Mouse (Mus musculus) erythroblast, embryonic 14.5 days (primary cell): Measurements from ENCODE around the gene Rara. TPM values are rescaled to one million over a fixed set of nuclear protein-coding genes. Genes with fewer than 3 reads are reported as not detected.

Experiments
- H3K27me3 ChIP-seq: 2 replicates; pipeline ENCODE4 v1.6.1; 2012; ENCODE audit warnings: inconsistent platforms; ENCODE audit not compliant: control insufficient read depth
- H3K36me3 ChIP-seq: 2 replicates; pipeline ENCODE4 v1.6.1; 2012; ENCODE audit warnings: mild to moderate bottlenecking, inconsistent platforms; ENCODE audit not compliant: control insufficient read depth
- H3K4me1 ChIP-seq: 2 replicates; pipeline ENCODE4 v1.6.1; 2012; ENCODE audit warnings: inconsistent platforms; ENCODE audit not compliant: control insufficient read depth
- H3K4me3 ChIP-seq: replicated peaks from 2 replicates; pipeline ENCODE3; 2012; ENCODE audit warnings: moderate library complexity, mild to moderate bottlenecking, inconsistent platforms
- H3K9me3 ChIP-seq: 2 replicates; pipeline ENCODE4 v1.6.1; 2012; ENCODE audit warnings: low read length, inconsistent platforms, mixed read lengths; ENCODE audit not compliant: control insufficient read depth
- GATA1 ChIP-seq: IDR thresholded peaks from 2 replicates; pipeline ENCODE4 v1.6.1; 2012; ENCODE audit warnings: low read length, inconsistent platforms, mixed read lengths
- TAL1 ChIP-seq: IDR thresholded peaks from 3 replicates; pipeline ENCODE4 v1.6.1; 2012; ENCODE audit warnings: low read length, inconsistent platforms, mixed read lengths
- polyA plus RNA-seq: library from polyadenylated mRNA; stranded (reverse); fragments of >175 nt; gene quantifications from 2 replicates; pipeline ENCODE4 v1.2.3, GENCODE M21; 2012

Gene Rara
- polyA plus RNA-seq, 1 experiment, result 0.20 TPM

DNA sequence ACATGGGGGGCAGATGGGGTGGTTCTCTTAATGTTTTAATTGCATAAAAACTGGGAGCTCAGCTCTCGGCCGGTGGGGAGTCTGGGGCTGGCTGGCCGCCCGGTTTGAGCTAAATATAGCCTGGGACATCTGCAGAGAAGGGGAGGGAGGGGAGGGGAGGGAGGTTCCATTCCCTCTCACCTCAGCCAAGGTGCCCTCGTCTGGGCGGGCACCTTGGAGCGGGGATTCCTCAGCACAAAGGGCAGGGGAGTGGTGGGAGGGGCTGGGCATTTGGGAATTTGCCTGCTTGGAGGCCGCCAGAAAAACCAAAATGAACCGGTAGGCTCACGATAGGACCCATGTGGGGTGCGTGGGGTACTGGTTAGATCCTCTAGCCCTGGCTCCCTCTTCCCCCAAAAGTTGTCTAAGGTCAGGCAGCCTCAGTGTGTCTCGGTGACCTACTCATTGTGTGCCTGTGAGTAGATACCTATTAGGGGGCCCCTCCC is 13.8 kb downstream of the Rara start:
- Histone ChIP-seq H3K9me3 (no peaks in the 10 kb centered on the region; the same call in 1 of the 2 replicates), H3K4me3 (peak overlapping the region; percentile 62), H3K27me3 (peaks cover 57% of the 10 kb centered on the region), H3K4me1 (peaks cover 46% of the 10 kb centered on the region), H3K36me3 (no peaks in the 10 kb centered on the region)
- TF ChIP-seq TAL1 (no peak), GATA1 (no peak)

DNA sequence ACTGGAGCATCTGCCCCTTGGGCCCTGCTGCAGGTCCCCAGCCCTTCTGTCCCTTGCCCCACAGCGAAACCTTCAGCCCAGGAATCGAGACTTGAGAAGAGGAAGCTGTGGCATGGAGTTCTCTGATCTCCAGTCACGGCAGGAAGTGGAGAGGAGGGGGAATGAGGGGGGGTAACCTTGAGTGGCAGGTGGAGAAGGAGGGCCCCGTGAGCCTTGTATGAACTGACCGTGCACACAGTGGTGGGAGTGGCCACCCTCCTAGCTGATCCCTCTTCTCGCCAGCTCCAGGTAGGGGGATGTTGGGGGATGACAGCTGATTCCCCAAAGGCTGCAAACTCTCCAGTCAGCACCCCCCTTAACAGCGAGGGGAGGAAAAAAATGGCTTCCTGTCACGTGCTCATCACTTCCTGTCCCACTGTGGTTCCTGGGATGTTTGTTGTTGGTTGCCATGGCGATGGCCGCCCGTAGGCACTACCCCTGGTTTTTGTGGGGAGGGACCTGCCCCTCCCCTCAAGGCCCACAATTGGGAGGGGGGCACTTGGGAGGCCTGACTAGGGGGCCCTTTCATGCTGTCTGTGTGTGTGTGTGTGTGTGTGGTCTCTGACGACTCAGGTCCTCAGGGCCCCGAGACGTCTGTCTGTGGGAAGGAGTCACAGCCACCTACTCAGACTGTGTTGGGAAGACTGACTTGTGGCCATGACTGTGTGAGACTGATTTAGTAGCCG is 14.4 kb downstream of the Rara start:
- no peak for TF ChIP-seq GATA1
- TF ChIP-seq TAL1, result no peak
- peaks cover 51% of the 10 kb centered on the region for H3K27me3 ChIP-seq

DNA sequence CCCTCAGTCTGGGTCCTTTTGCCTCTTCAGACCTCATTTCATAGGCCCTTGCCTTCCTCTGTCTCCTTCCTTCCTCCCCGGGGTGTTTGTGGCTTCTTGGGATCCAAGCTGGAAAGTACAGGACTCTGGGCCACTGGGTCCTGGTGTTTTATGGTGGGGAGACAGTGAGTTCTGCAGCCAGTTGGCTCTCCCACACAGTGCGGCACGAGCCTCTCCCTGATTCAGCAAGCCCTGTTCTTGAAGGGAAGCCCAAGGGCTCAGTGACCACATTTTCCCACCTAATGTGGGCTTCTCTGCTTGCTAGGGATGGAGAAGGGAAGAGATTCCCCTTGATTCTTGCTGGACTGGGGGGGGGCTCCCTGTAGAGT is 14.9 kb downstream of the Rara start:
- H3K27me3 ChIP-seq, result peaks cover 45% of the 10 kb centered on the region
- H3K36me3 ChIP-seq, result no peaks in the 10 kb centered on the region
- H3K4me1 ChIP-seq, result peaks cover 38% of the 10 kb centered on the region
- H3K9me3 ChIP-seq, result no peaks in the 10 kb centered on the region; the same call in 1 of the 2 replicates
- peak overlapping the region; percentile 62 for H3K4me3 ChIP-seq
- TF ChIP-seq GATA1 (no peak), TAL1 (no peak)

More for the DNA sequence above, 14.4 kb downstream of the Rara start:
- Histone ChIP-seq H3K4me3 (peak overlapping the region; percentile 62), H3K9me3 (no peaks in the 10 kb centered on the region; the same call in 1 of the 2 replicates), H3K36me3 (no peaks in the 10 kb centered on the region), H3K4me1 (peaks cover 41% of the 10 kb centered on the region)

DNA sequence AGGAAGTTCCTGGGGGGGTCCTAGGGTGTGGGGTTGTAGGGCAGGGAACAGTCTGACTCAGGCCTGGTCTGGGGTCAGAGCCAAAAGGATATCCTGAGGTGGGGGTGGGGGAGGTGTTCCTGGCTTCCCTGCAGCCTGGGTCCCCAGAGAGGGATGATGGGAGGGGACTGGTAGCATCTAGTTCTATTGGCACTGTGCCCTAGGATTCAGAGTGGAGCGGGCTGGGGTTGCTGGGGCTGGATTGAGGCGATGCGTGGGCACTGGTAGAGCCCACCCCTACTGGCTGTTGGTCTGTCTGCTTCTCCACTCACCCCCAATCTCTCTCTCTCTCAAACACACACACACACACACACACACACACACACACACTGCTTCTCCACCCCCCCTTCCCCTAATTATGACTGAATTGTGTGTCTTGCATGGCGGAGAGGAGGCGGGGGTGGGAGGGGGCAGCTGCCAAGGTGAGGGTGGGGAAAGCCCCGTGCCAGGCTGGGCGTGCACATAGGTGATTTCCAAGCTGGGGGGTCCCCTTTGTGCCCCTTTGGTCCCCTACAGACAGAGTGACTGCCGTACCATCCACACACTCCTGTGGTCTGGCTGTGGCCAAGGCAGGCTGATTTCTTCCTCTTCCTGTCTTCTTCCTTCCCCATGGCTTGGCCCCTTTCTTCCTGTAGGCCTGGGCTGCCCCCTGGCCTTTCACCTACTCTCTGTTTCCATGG is 15.5 kb downstream of the Rara start:
- Histone ChIP-seq H3K4me3 (no peak overlapping the region), H3K36me3 (no peaks in the 10 kb centered on the region), H3K27me3 (peaks cover 42% of the 10 kb centered on the region), H3K4me1 (peaks cover 38% of the 10 kb centered on the region), H3K9me3 (no peaks in the 10 kb centered on the region)
- TF ChIP-seq GATA1 (no peak), TAL1 (no peak)

- Histone ChIP-seq H3K4me1 (peaks cover 38% of the 10 kb centered on the region), H3K36me3 (no peaks in the 10 kb centered on the region)
These were observed 16.3 kb downstream of the Rara start for GRCm38 (mm10) chr11:98943741-98944461.

GRCm38 (mm10) chr11:98944897-98945604 is 17.4 kb downstream of the Rara start:
- TF ChIP-seq TAL1 (no peak), GATA1 (no peak)
- Histone ChIP-seq H3K4me1 (peaks cover 41% of the 10 kb centered on the region), H3K36me3 (no peaks in the 10 kb centered on the region), H3K4me3 (no peak overlapping the region), H3K27me3 (peaks cover 27% of the 10 kb centered on the region), H3K9me3 (no peaks in the 10 kb centered on the region)

More at GRCm38 (mm10) chr11:98943741-98944461, 16.3 kb downstream of the Rara start:
- H3K4me3 ChIP-seq, result no peak overlapping the region
- TF ChIP-seq GATA1, result no peak
- no peak for TF ChIP-seq TAL1
- H3K27me3 ChIP-seq, result peaks cover 39% of the 10 kb centered on the region
- H3K9me3 ChIP-seq, result no peaks in the 10 kb centered on the region

DNA sequence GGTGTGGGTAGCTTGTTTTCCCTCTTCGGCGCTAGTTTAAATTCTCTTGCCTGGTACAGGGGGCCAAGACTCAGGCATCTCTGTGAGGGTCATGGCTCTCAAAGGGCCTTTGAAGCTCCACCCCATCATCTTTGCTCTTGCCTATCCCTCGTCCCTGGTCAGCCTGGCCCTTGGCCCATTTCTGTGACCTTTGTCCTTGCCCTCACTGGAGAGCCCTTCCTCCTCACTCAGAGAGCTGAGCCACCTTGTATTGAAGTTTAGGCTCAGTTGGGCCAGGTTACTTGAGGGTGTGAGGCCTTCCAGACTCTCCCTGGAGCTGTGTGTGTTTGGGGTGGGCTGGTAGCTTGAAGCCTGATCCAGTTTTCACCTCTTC is 18.0 kb downstream of the Rara start:
- peaks cover 22% of the 10 kb centered on the region for H3K27me3 ChIP-seq

GRCm38 (mm10) chr11:98947969-98948569 is 20.5 kb downstream of the Rara start:
- peaks cover 7% of the 10 kb centered on the region for H3K27me3 ChIP-seq
- H3K9me3 ChIP-seq, result no peaks in the 10 kb centered on the region
- TF ChIP-seq TAL1 (no peak), GATA1 (no peak)
- peaks cover 24% of the 10 kb centered on the region for H3K4me1 ChIP-seq
- no peak overlapping the region for H3K4me3 ChIP-seq
- H3K36me3 ChIP-seq, result no peaks in the 10 kb centered on the region; the same call in 1 of the 2 replicates

More for the DNA sequence above, 18.0 kb downstream of the Rara start:
- Histone ChIP-seq H3K36me3 (no peaks in the 10 kb centered on the region; the same call in 1 of the 2 replicates), H3K4me1 (peaks cover 41% of the 10 kb centered on the region), H3K9me3 (no peaks in the 10 kb centered on the region), H3K4me3 (no peak overlapping the region)
- TF ChIP-seq GATA1 (no peak), TAL1 (no peak)
